Mouse (Mus musculus) hindlimb bud, embryonic 11.5 days (tissue): ENCODE measurements at regions not wholly inside any gene's neighbourhood (a gene's known extent, or its start where the extent isn't known, plus 50 kb on each side); places are given as distances from the start of the nearest gene placed in this dataset.

Source experiments
- DNase-seq: peaks from one replicate; pipeline ENCODE4 v3.0.0-alpha.2; 2012; ENCODE audit warnings: low read depth, low spot score; ENCODE audit errors: extremely low spot score

- peak; percentile 33 for DNase-seq
These were observed 70.3 kb downstream of the Matn1 start for GRCm38 (mm10) chr4:131014301-131015081.

DNA sequence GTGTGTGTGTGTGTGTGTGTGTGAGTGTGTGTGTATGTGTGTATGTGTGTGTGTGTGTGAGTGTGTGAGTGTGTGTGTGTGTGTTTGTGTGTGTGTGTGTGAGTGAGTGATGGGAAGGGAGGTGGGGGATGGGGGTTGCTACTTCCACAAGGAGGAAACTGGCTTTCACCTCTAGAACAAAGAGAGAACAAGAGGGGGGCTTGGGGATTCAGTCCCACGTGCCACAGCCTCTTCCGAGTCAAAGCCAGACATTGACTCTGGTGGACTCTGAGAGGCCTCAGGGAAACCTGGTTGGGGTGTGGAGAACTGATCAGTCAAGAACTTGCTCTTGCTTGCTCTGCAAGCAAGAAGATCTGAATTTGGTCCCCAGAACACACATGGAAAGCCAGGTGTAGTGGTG is 71.0 kb downstream of the Matn1 start:
- no peak for DNase-seq

GRCm38 (mm10) chr4:131023601-131024000 is 79.4 kb downstream of the Matn1 start:
- no peak for DNase-seq

- no peak for DNase-seq
These were observed 92.1 kb downstream of the Matn1 start for GRCm38 (mm10) chr4:131036292-131036691.

DNA sequence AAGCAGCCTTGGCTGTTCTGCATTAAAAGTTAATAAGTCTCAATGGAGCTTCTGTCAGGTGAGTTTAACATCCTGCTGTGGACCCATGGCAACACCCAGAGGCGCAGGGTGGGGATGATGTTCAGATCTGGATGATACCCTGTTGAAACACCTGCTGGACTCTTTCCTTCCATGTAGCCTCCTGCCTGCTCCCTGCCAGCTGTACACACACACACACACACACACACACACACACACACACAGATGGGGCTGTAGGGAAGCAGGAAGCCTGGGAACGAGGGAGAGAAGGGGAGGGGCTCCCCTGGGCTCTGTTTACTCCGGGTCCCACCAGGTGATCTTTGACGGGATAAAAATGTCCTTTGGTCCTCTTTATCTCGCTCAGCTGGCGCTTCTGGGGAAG is 93.0 kb downstream of the Matn1 start:
- DNase-seq: no peak

GRCm38 (mm10) chr4:131039686-131040085 is 95.5 kb downstream of the Matn1 start:
- no peak for DNase-seq

DNA sequence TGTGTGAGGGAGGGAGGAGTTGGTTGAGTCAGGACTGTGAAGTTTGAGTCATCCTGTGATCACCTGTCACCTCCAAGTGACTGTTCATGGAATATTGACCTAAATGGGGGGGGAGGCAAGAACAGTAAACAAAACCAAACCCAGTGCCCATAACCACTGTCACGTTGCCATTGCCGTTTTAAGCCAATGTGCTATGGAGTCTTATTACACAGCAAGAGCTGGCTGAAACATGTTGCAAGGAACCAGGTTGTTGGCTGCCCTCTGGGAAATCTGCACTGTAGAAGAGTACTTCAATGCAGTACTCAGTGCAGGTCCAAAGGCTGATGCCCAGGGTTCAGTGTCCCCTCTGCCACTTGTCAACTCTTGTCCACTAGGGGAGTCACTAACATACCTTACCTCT is 97.0 kb downstream of the Matn1 start:
- DNase-seq: no peak

DNA sequence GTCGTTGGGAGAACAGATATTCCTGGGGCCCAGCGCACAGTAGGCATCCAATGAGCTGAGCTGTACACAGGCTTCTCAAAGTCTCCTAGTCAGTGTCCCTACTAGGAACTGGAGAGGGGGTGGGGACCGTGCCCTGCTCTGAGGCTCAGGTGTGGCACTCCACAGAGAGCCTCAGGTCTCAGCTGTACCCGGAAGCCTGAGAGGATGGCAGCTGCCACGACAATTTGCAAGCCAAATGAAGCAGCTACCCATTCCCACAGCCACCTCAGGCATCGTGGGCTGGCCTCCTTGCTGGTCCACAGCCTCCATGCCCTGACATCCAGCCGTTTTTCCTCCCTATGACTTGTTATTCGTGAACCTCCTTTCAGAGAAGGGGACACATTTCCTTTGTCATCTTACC is 101.9 kb downstream of the Matn1 start:
- DNase-seq: no peak

GRCm38 (mm10) chr4:131046969-131047650 is 102.9 kb downstream of the Matn1 start:
- no peak for DNase-seq

GRCm38 (mm10) chr4:131056293-131056692 is 112.1 kb downstream of the Matn1 start:
- no peak for DNase-seq

GRCm38 (mm10) chr4:131059572-131059971 is 115.4 kb downstream of the Matn1 start:
- DNase-seq: no peak

DNA sequence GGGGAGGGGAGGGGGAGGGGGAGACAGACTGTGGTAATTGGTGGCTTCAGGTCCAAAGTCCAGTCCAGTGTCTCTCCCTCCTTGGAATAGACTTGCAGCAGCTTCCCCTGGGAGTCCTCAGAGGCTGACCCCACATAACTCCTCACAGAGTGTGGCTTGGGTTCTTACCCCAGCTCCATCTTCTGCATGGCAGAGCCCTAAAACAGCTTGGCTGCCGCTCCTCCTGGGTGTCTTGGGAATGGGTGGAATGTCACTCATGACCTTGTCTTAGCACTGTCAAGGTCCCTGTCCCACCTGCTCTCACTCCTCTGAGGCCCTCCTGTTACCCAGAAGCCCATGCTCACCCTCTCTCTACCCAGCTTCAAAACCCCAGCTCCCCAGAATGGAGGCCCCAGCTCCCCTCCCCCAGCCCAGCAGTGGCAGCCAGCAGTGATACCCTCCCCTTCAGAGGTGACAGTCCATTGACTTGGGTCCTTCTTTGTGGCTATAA is 116.1 kb downstream of the Matn1 start:
- DNase-seq: no peak

DNA sequence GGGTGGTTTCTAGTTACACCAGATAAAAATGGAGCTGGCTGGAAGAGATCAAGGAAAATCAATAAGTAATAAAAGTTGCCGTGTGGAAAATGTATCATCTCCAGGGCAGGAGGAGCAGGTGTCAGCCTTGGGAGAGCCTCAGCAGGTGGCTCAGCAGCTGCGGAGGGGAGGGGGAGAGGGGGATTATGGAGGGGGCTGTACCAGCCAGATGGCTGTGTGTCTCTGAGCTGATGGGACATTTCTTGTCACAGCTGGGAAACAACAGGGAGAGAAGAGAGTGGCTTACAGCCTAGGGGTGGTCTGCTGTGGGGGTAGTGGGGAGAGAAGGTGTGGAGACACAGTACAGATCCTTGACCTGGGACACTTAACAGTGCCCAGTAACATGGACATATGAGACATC is 116.5 kb downstream of the Matn1 start:
- no peak for DNase-seq

GRCm38 (mm10) chr4:131062592-131062991 is 118.4 kb downstream of the Matn1 start:
- DNase-seq: no peak

DNA sequence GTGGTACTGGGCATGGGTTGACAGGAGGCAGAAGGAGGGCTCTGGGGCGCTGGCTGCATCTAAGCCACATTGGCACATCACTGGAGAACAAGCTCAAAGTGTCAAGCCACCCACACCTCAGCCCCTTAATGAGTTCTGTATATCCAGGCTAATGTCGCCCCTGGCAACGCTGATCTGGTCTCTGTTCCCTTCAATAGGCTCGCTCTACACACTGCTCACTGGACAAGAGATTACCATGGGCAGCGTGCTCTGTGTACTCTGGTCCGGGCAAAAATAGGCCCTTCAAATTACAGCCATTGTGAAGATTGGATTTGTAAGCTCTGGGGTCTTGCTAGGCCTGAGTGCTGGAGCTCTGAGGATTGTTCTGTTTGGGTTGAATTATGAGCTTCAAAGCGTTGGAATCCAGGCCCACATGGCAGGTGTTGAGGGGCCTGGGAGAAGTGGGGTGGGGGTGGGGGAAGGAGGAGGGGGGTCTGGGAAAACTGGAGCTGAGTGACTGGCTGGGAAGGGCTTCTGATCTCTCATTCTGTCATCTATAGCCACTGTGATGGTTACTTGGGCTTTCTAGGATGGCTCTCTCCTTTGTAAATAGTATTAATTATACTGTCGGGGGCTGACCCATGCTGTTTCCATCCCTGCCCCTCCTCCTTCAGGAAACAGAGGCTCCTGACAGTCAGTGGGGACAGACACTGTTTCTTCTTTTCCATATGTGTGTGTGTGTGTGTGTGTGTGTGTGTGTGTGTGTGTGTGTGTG is 122.2 kb downstream of the Matn1 start:
- DNase-seq: no peak

DNA sequence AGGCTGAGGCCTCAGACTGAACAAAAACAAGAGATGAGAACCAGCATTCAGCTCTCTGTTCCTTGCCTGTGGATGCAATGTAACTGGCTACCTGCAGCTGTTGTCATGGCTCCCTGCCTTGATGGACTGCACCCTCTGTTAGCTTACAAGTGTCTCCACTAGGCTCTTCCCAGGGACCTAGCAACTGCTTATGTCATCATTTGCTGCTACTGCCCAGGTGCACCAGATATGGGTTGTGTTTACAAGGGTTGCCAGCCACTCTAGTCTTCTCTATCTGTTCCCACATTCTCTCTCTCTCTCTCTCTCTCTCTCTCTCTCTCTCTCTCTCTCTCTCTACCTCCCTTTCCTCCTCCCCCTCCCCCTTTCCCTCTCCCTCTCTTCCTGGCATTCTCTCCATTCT is 126.4 kb downstream of the Matn1 start:
- no peak for DNase-seq

DNA sequence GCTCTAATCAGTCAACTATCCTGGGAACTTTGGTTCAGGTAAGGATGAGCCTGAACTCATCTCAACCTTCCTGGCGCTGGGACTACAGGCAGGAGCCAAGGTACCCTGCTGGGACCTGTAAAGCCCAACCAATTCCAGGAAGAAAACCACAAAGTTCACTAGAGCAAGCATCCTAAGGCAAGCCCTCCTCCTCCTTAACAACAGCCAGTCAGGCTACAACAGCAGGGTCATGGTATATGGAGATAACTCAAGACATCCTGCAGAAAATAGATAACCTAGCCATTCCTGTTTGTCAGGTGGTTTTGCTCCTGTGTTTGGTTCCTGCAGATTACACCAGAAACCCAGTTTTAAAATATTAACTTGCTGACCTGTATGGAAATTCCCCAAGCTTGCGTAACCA is 128.4 kb downstream of the Matn1 start:
- DNase-seq: no peak

DNA sequence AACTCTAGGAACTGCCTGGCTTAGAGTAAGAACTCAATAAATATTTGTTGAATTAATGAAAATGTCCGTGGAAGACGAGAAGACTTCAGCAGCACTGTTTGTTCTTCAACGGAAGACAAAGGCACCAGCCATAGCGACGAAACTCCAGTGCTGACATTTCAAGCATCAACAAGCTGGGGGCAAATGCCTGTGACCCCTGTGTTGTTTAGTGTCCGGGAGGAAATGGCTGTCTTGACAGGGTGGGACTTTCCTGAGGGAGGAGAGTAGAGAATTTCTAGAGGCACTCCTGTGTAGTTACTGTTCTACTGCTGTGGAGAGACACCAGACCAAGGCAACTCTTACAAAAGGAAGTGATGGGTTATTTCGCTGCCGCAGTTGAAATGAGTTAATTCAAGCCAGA is 129.2 kb downstream of the Matn1 start:
- no peak for DNase-seq

GRCm38 (mm10) chr4:131075326-131075932 is 131.2 kb downstream of the Matn1 start:
- DNase-seq: no peak

GRCm38 (mm10) chr4:131076628-131077027 is 132.4 kb downstream of the Matn1 start:
- DNase-seq: no peak

DNA sequence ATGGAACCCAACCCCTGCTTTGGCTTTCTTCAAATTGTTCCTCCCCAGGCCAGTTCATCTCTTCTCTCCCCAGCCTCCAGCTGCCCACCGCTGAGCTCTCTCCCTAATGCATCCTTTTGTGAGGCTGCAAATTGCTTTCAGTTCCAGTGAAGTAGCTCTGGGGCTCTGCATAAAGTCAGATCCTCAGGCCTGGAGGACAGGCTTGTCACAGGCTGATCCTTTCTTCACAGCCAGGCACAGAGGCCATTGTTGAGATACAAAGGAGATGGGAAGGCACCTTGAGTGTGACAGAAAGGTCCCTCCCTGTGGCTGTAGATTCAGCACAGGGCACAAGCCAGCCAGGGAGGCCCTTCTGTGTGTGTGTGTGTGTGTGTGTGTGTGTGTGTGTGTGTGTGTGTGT is 135.9 kb downstream of the Matn1 start:
- no peak for DNase-seq
